Mouse (Mus musculus) MEL (cell line): ENCODE results near the gene Krtap5-5. TPM values are rescaled to one million over a fixed set of nuclear protein-coding genes. Genes with fewer than 3 reads are reported as not detected.

Source experiments
- DNase-seq: peaks from one replicate; pipeline ENCODE4 v3.0.0; 2011; ENCODE audit warnings: low read depth, low spot score
- H3K27ac ChIP-seq: 2 replicates; pipeline ENCODE4 v1.5.1; 2012; ENCODE audit warnings: low read depth, mild to moderate bottlenecking, control low read depth, low read length, moderate library complexity; ENCODE audit not compliant: control insufficient read depth
- H3K27me3 ChIP-seq, 2 experiments: fragments of 150-350 bp in 1 of 2; sonication (generic) in 1 of 2; 2 replicates each; pipeline ENCODE4 v1.6.1; 2012; ENCODE audit warnings: low read length in 2 of 2, mild to moderate bottlenecking in 2 of 2, improper control_type of control experiment in 1 of 2, moderate library complexity in 1 of 2; ENCODE audit not compliant: insufficient read depth in 2 of 2, control insufficient read depth in 1 of 2
- H3K36me3 ChIP-seq, 2 experiments: 2 replicates each; pipeline ENCODE4 v1.6.1; 2012 to 2014; ENCODE audit warnings: low read length in 2 of 2, improper control_type of control experiment in 1 of 2, inconsistent platforms in 1 of 2, mild to moderate bottlenecking in 1 of 2; ENCODE audit not compliant: insufficient read depth in 2 of 2, control insufficient read depth in 1 of 2
- H3K4me1 ChIP-seq, 2 experiments: fragments of 150-350 bp in 1 of 2; sonication (generic) in 1 of 2; 2 replicates each; pipeline ENCODE4 v1.6.1; 2012; ENCODE audit warnings: low read length in 2 of 2, improper control_type of control experiment in 1 of 2, mild to moderate bottlenecking in 1 of 2; ENCODE audit not compliant: insufficient read depth in 2 of 2, control insufficient read depth in 1 of 2
- H3K4me3 ChIP-seq, 2 experiments: fragments of 150-350 bp in 1 of 2; sonication (generic) in 1 of 2; 2 replicates each; pipeline ENCODE4 v1.5.1; 2012; ENCODE audit warnings: low read depth in 2 of 2, low read length in 2 of 2, mild to moderate bottlenecking in 2 of 2, moderate library complexity in 2 of 2, control low read depth in 1 of 2, improper control_type of control experiment in 1 of 2; ENCODE audit not compliant: control insufficient read depth in 1 of 2, insufficient read depth in 1 of 2
- H3K79me2 ChIP-seq: 2 replicates; pipeline ENCODE4 v1.6.1; 2012; ENCODE audit warnings: mild to moderate bottlenecking, low read length, moderate library complexity; ENCODE audit not compliant: control insufficient read depth, poor library complexity, insufficient read depth
- H3K9ac ChIP-seq: 2 replicates; pipeline ENCODE4 v1.6.1; 2012; ENCODE audit warnings: low read depth, mild to moderate bottlenecking, control low read depth, low read length, moderate library complexity; ENCODE audit not compliant: control insufficient read depth, poor library complexity, severe bottlenecking
- H3K9me3 ChIP-seq: fragments of 150-350 bp; sonication (generic); replicated peaks from 2 replicates; pipeline ENCODE4 v1.6.1; 2012; ENCODE audit warnings: mild to moderate bottlenecking, low read length, improper control_type of control experiment, moderate library complexity; ENCODE audit not compliant: insufficient read depth
- CTCF ChIP-seq, 3 experiments: IDR thresholded peaks in 2 of 3; conservative IDR thresholded peaks in 1 of 3; 2 replicates each; pipeline ENCODE4 v1.5.1; 2011 to 2012; ENCODE audit warnings: low read length in 3 of 3, low read depth in 2 of 3, mild to moderate bottlenecking in 2 of 3, improper control_type of control experiment in 1 of 3, inconsistent platforms in 1 of 3, mixed read lengths in 1 of 3, moderate library complexity in 1 of 3; ENCODE audit not compliant: control insufficient read depth in 1 of 3, insufficient read depth in 1 of 3, poor library complexity in 1 of 3, severe bottlenecking in 1 of 3
- EP300 ChIP-seq, 2 experiments: IDR thresholded peaks; 2 replicates each; pipeline ENCODE4 v1.6.1; 2011; ENCODE audit warnings: improper control_type of control experiment in 2 of 2, low read length in 2 of 2, low read depth in 1 of 2, mild to moderate bottlenecking in 1 of 2
- GABPA ChIP-seq: IDR thresholded peaks from 2 replicates; pipeline ENCODE4 v1.6.1; 2012; ENCODE audit warnings: low read depth, mild to moderate bottlenecking, inconsistent platforms, low read length, improper control_type of control experiment, moderate library complexity
- KAT2A ChIP-seq: conservative IDR thresholded peaks from 2 replicates; pipeline ENCODE4 v1.6.1; 2012; ENCODE audit warnings: low read depth, low read length, improper control_type of control experiment, inconsistent platforms
- MAFK ChIP-seq: IDR thresholded peaks from 2 replicates; pipeline ENCODE4 v1.6.1; 2011; ENCODE audit warnings: low read depth, mild to moderate bottlenecking, low read length, improper control_type of control experiment, borderline replicate concordance
- MAZ ChIP-seq: IDR thresholded peaks from 2 replicates; pipeline ENCODE4 v1.6.1; 2012; ENCODE audit warnings: low read depth, mild to moderate bottlenecking, inconsistent platforms, low read length, improper control_type of control experiment
- MEF2A ChIP-seq: IDR thresholded peaks from 2 replicates; pipeline ENCODE4 v1.6.1; 2014; ENCODE audit warnings: low read depth, mild to moderate bottlenecking, inconsistent platforms, low read length, improper control_type of control experiment; ENCODE audit not compliant: poor library complexity, insufficient replicate concordance, severe bottlenecking; ENCODE audit errors: extremely low read depth
- NELFE ChIP-seq: IDR thresholded peaks from 2 replicates; pipeline ENCODE4 v1.6.1; 2011; ENCODE audit warnings: low read depth, low read length, improper control_type of control experiment
- RAD21 ChIP-seq: IDR thresholded peaks from 2 replicates; pipeline ENCODE4 v1.6.1; 2011; ENCODE audit warnings: mild to moderate bottlenecking, low read depth, low read length, improper control_type of control experiment
- RCOR1 ChIP-seq: IDR thresholded peaks from 2 replicates; pipeline ENCODE4 v1.6.1; 2012; ENCODE audit warnings: low read depth, mild to moderate bottlenecking, inconsistent platforms, low read length, improper control_type of control experiment
- SMC3 ChIP-seq: IDR thresholded peaks from 2 replicates; pipeline ENCODE4 v1.6.1; 2011; ENCODE audit warnings: low read depth, low read length, improper control_type of control experiment
- TAL1 ChIP-seq: IDR thresholded peaks from 2 replicates; pipeline ENCODE4 v1.6.1; 2012; ENCODE audit warnings: mild to moderate bottlenecking, inconsistent platforms, low read length, moderate library complexity, mixed read lengths
- TCF12 ChIP-seq: IDR thresholded peaks from 2 replicates; pipeline ENCODE4 v1.6.1; 2014; ENCODE audit warnings: low read depth, mild to moderate bottlenecking, inconsistent platforms, low read length, improper control_type of control experiment, moderate library complexity
- USF1 ChIP-seq: IDR thresholded peaks from 2 replicates; pipeline ENCODE4 v1.6.1; 2014; ENCODE audit warnings: low read depth, mild to moderate bottlenecking, inconsistent platforms, low read length, improper control_type of control experiment, moderate library complexity
- ZC3H11A ChIP-seq: IDR thresholded peaks from 2 replicates; pipeline ENCODE4 v1.6.1; 2012; ENCODE audit warnings: low read depth, mild to moderate bottlenecking, inconsistent platforms, low read length, improper control_type of control experiment
- polyA plus RNA-seq, 2 experiments: library from polyadenylated mRNA; stranded (reverse) in 1 of 2; unstranded in 1 of 2; fragments of >175 nt in 1 of 2; fragments of >200 nt in 1 of 2; gene quantifications; 2 replicates each; pipeline versions ENCODE4 v1.2.1 to v1.2.4; 2012; ENCODE audit warnings: low replicate concordance in 2 of 2, low read depth in 1 of 2; ENCODE audit not compliant: insufficient read length in 2 of 2, insufficient read depth in 1 of 2, missing spikeins in 1 of 2
- total RNA-seq: library from RNA; depleted of rRNA; stranded (reverse); fragments of 300-350 nt; gene quantifications from 2 replicates; pipeline ENCODE4 v1.2.3, GENCODE M21; 2012

The Krtap5-5 gene
- total and polyA plus RNA-seq, 3 experiments, result not detected

- DNase-seq, result peak; percentile 41
- no peaks in the 10 kb centered on the region for H3K36me3 ChIP-seq
- no peaks in the 10 kb centered on the region for H3K27me3 ChIP-seq
- H3K4me1 ChIP-seq, result no peaks in the 10 kb centered on the region
- H3K27ac ChIP-seq, result no peak overlapping the region
- TF ChIP-seq USF1, result no peak
- peak; percentile 45 for TF ChIP-seq SMC3
- no peak for TF ChIP-seq MAZ
- TF ChIP-seq KAT2A, result no peak
- peak; percentile 65 to 75 (median 74) for TF ChIP-seq CTCF (IDR thresholded peaks at IDR 0.05 in 2 of 3, conservative IDR thresholded peaks at IDR 0.05 in 1 of 3; ENCODE audit: control insufficient read depth in 1 of 3, insufficient read depth in 1 of 3, low read depth in 2 of 3, low read length in 3 of 3, poor library complexity in 1 of 3, severe bottlenecking in 1 of 3)
- no peak; the same call in 1 of the 2 replicates for TF ChIP-seq RAD21
- H3K4me3 ChIP-seq, result no peak overlapping the region
- H3K79me2 ChIP-seq, result no peaks in the 10 kb centered on the region
- no peaks in the 10 kb centered on the region for H3K9me3 ChIP-seq
- H3K9ac ChIP-seq, result no peak overlapping the region
Observed at GRCm38 (mm10) chr7:142255517-142255916, 25.7 kb upstream of the Krtap5-5 start.

GRCm38 (mm10) chr7:142249824-142250223, 20.1 kb upstream of the Krtap5-5 start:
- no peak overlapping the region for H3K4me3 ChIP-seq
- H3K9me3 ChIP-seq, result no peaks in the 10 kb centered on the region
- H3K27me3 ChIP-seq, result peaks cover 0 to 4% of the 10 kb centered on the region in 2 experiments; a peak in 1 of 4 replicates
- H3K9ac ChIP-seq, result no peak overlapping the region
- no peaks in the 10 kb centered on the region for H3K4me1 ChIP-seq
- TF ChIP-seq TAL1, result no peak
- TF ChIP-seq CTCF (IDR thresholded peaks at IDR 0.05 in 2 of 3, conservative IDR thresholded peaks at IDR 0.05 in 1 of 3; ENCODE audit: control insufficient read depth in 1 of 3, insufficient read depth in 1 of 3, low read depth in 2 of 3, low read length in 3 of 3, poor library complexity in 1 of 3, severe bottlenecking in 1 of 3), result peak; percentile 19 to 57 (median 35); a peak in 4 of 6 replicates
- TF ChIP-seq NELFE, result no peak
- TF ChIP-seq TCF12, result no peak
- no peak for TF ChIP-seq ZC3H11A
- peak; percentile 31 for TF ChIP-seq SMC3
- TF ChIP-seq EP300 (IDR thresholded peaks at IDR 0.05; ENCODE audit: low read depth in 1 of 2, low read length in 2 of 2), result no peak
- no peak for TF ChIP-seq MEF2A
- TF ChIP-seq USF1, result no peak
- no peak for TF ChIP-seq MAFK
- no peak for TF ChIP-seq RCOR1
- TF ChIP-seq GABPA, result no peak
- TF ChIP-seq RAD21, result peak; percentile 40
- H3K27ac ChIP-seq, result no peak overlapping the region
- H3K79me2 ChIP-seq, result no peaks in the 10 kb centered on the region
- H3K36me3 ChIP-seq, result no peaks in the 10 kb centered on the region
- DNase-seq, result peak; percentile 36
